Mouse (Mus musculus): Measurements from ENCODE around the gene Scarf1.

DNA sequence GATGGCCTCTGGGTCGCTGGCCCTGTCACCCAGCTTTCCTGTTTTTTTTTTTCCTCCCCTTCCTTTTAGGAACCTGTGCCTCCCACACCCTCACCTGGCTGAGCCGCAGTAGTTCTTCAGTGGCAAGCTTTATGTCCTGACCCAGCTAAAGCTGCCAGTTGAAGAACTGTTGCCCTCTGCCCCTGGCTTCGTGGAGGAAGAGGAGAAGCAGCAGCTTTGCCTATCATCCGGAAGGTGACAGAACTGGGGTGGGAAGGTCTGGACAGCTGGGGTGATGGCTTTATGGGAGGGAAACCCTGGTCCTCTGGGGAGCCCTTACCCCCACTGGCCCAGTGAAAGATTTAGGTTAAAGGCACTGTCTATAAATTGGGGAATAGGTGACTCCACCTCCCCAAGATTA, 49.7 kb upstream of the Scarf1 start:
- no peak for TF ChIP-seq CTCF (IDR thresholded peaks at IDR 0.05; ENCODE audit: low read depth, low read length)
- no peak for TF ChIP-seq POLR2A (IDR thresholded peaks at IDR 0.05; ENCODE audit: borderline replicate concordance, low read depth, low read length)

Measured in bone marrow macrophage, adult 2 months (primary cell).